Mouse (Mus musculus) liver, adult 2 months (tissue): ENCODE measurements around the gene B3galt5.

ENCODE experiments used
- CTCF ChIP-seq: fragments of 200-500 bp; IDR thresholded peaks from 2 replicates; pipeline ENCODE4 v1.5.1; 2011; ENCODE audit warnings: low read depth, low read length, control low read depth
- POLR2A ChIP-seq: fragments of 200-500 bp; IDR thresholded peaks from 2 replicates; pipeline ENCODE4 v1.6.1; 2011; ENCODE audit warnings: low read length, control low read depth; ENCODE audit not compliant: insufficient read depth; ENCODE audit errors: extremely low read depth

DNA sequence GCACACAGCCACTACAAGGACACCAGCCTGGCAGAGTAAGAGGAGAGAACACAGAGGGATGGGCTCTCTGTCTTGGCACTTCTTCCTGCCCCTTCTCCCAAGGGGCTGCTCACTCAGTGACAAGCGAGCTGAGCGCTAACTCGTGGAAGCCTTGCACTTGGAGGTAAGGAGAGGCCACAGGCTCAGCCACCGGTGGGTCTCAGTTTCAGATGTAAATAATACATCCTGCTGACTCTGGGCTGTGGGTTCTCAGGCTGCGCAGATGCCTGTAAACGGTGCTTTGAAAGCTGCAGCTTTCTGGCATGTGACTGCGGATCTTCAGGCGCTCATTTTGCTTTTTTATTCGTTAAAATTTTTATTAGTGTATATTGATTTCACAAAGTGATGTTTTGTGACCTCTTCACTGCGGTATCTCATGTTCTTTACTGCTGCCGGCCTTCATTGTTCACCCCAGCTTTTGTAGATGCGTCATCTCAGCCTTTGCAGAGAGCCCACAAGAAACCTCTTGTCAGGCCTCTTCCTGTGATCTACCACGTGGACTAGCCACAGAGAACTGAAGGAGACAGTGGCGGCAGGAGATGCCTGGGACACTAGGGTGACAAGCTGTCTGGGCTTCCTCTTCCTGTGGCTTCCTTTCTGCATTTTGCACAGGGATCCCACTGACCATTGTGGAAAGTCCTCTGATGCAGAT, 37.5 kb downstream of the B3galt5 start:
- TF ChIP-seq CTCF (no peak), POLR2A (no peak)
